Mouse (Mus musculus): ENCODE data around the gene Rora. TPM values are rescaled to one million over a fixed set of nuclear protein-coding genes. Genes with fewer than 3 reads are reported as not detected.

Gene Rora
- polyA plus RNA-seq, 1 experiment from 2014 or later = 9.0 TPM

DNA sequence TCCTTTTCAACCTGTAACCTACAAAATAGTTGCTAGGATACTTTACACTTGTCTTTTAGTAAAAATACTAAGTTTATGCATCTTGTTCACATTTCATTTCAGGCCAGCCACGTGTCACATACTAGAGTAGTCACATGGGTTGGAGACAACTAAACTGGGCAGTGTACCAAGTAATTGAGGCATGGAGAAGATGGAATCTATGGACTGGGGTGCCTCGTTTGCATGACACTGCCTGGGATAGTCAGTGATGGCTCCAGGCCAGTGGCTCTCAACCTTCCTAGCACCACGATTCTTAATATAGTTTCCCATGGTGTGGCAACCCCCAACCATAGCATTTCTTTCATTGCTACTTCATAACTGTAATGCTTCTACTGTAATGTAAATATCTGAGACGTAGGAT is 198.6 kb downstream of the Rora start:
- no peak for TF ChIP-seq CTCF (IDR thresholded peaks at IDR 0.05)
- DNase-seq (ENCODE audit: low read depth, low spot score) (no peak), ATAC-seq (no peak)
- peaks cover 10% of the 10 kb centered on the region for H3K27me3 ChIP-seq
- POLR2A ChIA-PET = no interaction called here
- CTCF ChIA-PET = no interaction called here
- in situ Hi-C loops (cut with MboI; ENCODE audit: low pct_unique_long_range_greater_than_20kb) = no loop called here

DNA sequence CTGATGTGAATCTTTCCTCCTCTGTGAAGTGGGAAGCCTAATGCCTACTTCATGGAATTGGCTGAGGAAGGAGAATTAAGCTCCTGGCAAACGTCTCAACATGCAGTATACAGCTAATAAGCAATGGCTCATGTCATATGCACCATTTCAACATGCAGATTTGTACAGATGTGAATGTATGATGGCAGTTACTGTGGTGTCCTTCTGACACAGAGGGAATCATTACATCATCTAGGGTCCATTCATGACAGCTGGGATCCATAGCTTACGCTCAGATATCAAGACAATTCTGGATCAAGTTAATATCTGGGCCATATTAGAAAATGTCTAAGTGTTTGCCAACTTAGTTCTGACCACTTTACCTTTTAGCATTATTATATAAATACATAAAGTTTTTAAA is 199.3 kb downstream of the Rora start:
- ATAC-seq (no peak), DNase-seq (ENCODE audit: low read depth, low spot score) (no peak)
- in situ Hi-C loops (cut with MboI; ENCODE audit: low pct_unique_long_range_greater_than_20kb) = no loop called here
- peaks cover 17% of the 10 kb centered on the region for H3K27me3 ChIP-seq
- ChIA-PET CTCF (no interaction called here), POLR2A (interaction anchor here (0.7 kb wide), 1 partner anchor 19 kb away, joined by 5 read pairs; no protein-coding TSS in a partner anchor)
- no peak for TF ChIP-seq CTCF (IDR thresholded peaks at IDR 0.05)

GRCm38 (mm10) chr9:68859500-68859899 is 205.9 kb downstream of the Rora start:
- no peak for ATAC-seq
- POLR2A ChIA-PET = no interaction called here
- CTCF ChIA-PET = no interaction called here
- DNase-seq (ENCODE audit: low read depth, low spot score) = no peak
- peaks cover 32% of the 10 kb centered on the region for H3K27me3 ChIP-seq
- TF ChIP-seq CTCF (IDR thresholded peaks at IDR 0.05) = no peak
- in situ Hi-C loops (cut with MboI; ENCODE audit: low pct_unique_long_range_greater_than_20kb) = no loop called here

- CTCF ChIA-PET = interaction anchor here (1.6 kb wide), 1 partner anchor 9 kb away, joined by 7 read pairs; no protein-coding TSS in a partner anchor
- TF ChIP-seq CTCF (IDR thresholded peaks at IDR 0.05) = no peak
- ATAC-seq (no peak), DNase-seq (ENCODE audit: low read depth, low spot score) (no peak)
- in situ Hi-C loops (cut with MboI; ENCODE audit: low pct_unique_long_range_greater_than_20kb) = no loop called here
- POLR2A ChIA-PET = no interaction called here
- H3K27me3 ChIP-seq = peaks cover 18% of the 10 kb centered on the region
These were observed 212.7 kb downstream of the Rora start for GRCm38 (mm10) chr9:68866317-68866716.

DNA sequence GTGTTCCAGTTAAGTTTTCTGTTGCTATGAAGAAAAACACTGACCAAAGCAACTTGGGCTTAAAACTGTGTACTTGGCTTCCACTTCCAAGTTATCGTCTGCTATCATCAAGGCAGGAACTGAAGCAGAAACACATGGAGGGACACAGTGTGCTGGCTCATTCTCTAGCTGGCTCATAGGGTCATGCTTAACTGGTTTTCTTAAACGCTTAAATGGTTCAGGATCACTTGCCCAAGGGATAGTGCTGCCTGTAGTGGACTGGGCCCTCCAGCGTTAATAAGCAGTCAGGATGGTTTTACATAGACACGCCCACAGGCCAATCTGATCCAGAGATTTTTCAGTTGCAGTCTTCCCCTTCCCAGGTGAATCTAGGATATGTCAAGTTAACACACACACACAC is 220.3 kb downstream of the Rora start:
- DNase-seq (ENCODE audit: low read depth, low spot score) (no peak), ATAC-seq (no peak)
- H3K27me3 ChIP-seq = peaks cover 5% of the 10 kb centered on the region
- in situ Hi-C loops (cut with MboI; ENCODE audit: low pct_unique_long_range_greater_than_20kb) = no loop called here
- POLR2A ChIA-PET = no interaction called here
- CTCF ChIA-PET = no interaction called here
- TF ChIP-seq CTCF (IDR thresholded peaks at IDR 0.05) = no peak

- ChIA-PET POLR2A (interaction anchor here (0.8 kb wide), 1 partner anchor 13 kb away, joined by 3 read pairs; no protein-coding TSS in a partner anchor), CTCF (no interaction called here)
- DNase-seq (ENCODE audit: low read depth, low spot score) (no peak), ATAC-seq (no peak)
- TF ChIP-seq CTCF (IDR thresholded peaks at IDR 0.05) = no peak
- H3K27me3 ChIP-seq = no peaks in the 10 kb centered on the region
- in situ Hi-C loops (cut with MboI; ENCODE audit: low pct_unique_long_range_greater_than_20kb) = no loop called here
These were observed 221.0 kb downstream of the Rora start for GRCm38 (mm10) chr9:68874544-68874943.

DNA sequence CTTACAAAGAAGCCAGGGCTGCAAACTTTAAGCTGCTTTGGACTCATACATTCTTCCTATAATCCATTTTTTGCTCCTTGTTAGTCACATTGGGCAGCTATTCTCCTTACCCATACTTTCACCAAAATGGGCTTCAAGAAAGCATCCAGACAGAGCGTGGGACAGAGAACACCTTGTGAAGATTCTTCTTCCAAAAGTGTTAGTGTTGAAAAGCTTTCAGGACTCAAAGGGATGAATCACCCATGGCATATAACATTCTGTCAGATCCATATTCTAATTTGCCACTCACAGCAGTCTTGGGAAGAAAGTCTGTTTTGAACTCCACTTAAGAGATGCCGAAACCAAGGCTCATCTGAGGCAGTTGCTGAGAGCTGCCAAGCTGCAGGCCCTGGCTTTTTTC is 222.2 kb downstream of the Rora start:
- CTCF ChIA-PET = interaction anchor here (1.6 kb wide), 1 partner anchor 9 kb away, joined by 7 read pairs; no protein-coding TSS in a partner anchor
- in situ Hi-C loops (cut with MboI; ENCODE audit: low pct_unique_long_range_greater_than_20kb) = no loop called here
- no peak for TF ChIP-seq CTCF (IDR thresholded peaks at IDR 0.05)

GRCm38 (mm10) chr9:68876289-68876688 is 222.7 kb downstream of the Rora start:
- DNase-seq (ENCODE audit: low read depth, low spot score) = no peak
- no peak for TF ChIP-seq CTCF (IDR thresholded peaks at IDR 0.05)
- CTCF ChIA-PET = interaction anchor here (0.6 to 1.6 kb wide), 2 partner anchors 10 to 909 kb away, joined by 3 to 7 read pairs; no protein-coding TSS in a partner anchor
- in situ Hi-C loops (cut with MboI; ENCODE audit: low pct_unique_long_range_greater_than_20kb) = no loop called here
- no peak for ATAC-seq
- POLR2A ChIA-PET = no interaction called here
- H3K27me3 ChIP-seq = peaks cover 4% of the 10 kb centered on the region

More for the DNA sequence above, 222.2 kb downstream of the Rora start:
- DNase-seq (ENCODE audit: low read depth, low spot score) = no peak
- POLR2A ChIA-PET = no interaction called here
- no peak for ATAC-seq
- H3K27me3 ChIP-seq = no peaks in the 10 kb centered on the region

DNA sequence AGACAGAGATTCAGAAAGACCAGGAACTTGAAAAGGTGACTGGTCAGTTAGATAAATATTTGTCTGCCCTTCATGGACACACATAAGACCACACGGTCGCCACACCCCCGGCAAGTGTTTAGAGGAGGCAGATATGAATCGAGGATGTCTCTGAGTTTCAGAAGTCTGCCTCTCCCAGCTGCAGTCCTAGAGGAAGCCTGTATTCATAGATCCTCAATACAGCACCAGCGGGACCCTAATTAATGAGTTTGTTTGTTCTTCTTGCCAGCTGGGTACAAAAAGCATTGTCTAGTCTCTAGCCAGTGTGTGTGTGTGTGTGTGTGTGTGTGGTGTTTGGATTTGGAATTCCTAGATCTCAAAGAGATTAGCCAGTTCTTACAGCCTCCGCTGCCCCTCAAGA is 228.3 kb downstream of the Rora start:
- ATAC-seq (no peak), DNase-seq (ENCODE audit: low read depth, low spot score) (no peak)
- ChIA-PET POLR2A (no interaction called here), CTCF (no interaction called here)
- no peak for TF ChIP-seq CTCF (IDR thresholded peaks at IDR 0.05)
- in situ Hi-C loops (cut with MboI; ENCODE audit: low pct_unique_long_range_greater_than_20kb) = no loop called here
- peaks cover 15% of the 10 kb centered on the region for H3K27me3 ChIP-seq

DNA sequence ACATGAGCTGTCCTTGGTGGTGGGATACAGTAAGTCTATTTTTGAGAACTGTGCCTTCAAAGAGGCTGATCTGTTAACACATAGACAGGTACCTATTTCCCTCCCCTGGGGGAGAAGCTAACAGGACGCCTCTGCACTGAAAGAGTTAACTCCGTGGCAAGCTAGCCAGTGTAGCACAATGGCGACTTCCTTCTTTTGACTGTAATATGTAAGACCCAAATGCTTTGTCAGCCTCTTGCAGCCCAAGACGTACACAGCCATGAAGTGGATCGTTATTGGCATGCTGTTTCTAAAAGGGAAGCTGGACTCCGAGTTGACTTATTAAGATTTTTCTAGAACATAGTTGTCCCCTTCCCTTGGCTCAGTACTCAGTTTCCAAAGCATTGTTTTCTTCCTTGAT is 229.4 kb downstream of the Rora start:
- in situ Hi-C loops (cut with MboI; ENCODE audit: low pct_unique_long_range_greater_than_20kb) = no loop called here
- ATAC-seq = no peak
- DNase-seq (ENCODE audit: low read depth, low spot score) = no peak
- ChIA-PET CTCF (interaction anchor here (1.3 kb wide), 1 partner anchor 28 kb away, joined by 3 read pairs; no protein-coding TSS in a partner anchor), POLR2A (no interaction called here)
- peaks cover 19% of the 10 kb centered on the region for H3K27me3 ChIP-seq
- TF ChIP-seq CTCF (IDR thresholded peaks at IDR 0.05) = no peak

DNA sequence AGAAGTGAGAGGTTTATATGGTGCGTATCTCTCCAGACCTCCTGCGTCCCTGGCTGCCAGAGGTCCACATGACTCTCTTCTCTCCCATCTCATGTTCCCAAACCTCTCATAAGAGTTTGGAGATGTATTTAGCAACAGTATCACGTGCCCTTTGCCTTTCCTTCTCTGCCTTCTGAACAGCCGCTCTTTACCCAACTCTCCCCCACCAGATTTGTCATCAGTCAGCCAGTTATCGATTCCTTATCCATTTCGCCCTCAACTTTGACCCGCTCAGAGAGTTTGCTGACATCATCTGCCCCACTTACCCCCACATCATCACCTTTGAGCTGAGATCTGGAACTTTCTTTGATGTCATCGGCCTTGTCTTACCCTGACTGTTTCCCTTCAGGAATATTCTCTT is 230.1 kb downstream of the Rora start:
- ATAC-seq (no peak), DNase-seq (ENCODE audit: low read depth, low spot score) (no peak)
- CTCF ChIA-PET = interaction anchor here (1.3 kb wide), 1 partner anchor 29 kb away, joined by 3 read pairs; no protein-coding TSS in a partner anchor
- no peak for TF ChIP-seq CTCF (IDR thresholded peaks at IDR 0.05)
- in situ Hi-C loops (cut with MboI; ENCODE audit: low pct_unique_long_range_greater_than_20kb) = no loop called here
- peaks cover 19% of the 10 kb centered on the region for H3K27me3 ChIP-seq
- POLR2A ChIA-PET = no interaction called here

DNA sequence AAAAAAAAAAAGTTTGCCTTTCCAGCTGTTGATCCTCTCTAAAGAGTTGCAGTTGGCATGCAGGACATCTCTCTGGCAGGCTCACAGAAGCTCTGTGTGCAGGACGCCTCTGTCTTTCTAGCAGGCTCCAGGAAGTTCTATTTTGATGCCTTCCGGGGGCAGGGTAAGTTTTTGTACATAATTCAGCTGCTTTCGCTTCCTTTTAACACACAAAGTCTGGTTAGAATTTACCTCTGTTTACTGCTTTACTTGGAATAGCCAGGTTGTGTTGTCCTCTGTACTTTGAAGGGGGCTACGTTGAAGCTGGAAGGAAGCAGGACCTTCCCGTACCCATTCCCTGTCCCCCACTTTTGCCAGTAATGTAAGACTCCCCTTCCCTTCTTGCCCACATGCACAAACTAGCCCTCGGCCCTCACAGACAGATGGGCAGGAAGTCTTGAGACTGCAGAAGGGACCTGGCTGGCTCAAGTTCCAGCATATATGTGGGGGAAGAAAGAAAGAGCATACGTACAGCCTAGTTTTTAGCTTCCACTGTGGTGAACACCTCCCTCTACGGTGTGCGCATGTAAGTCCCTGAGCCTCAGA is 231.0 kb downstream of the Rora start:
- ChIA-PET CTCF (no interaction called here), POLR2A (no interaction called here)
- in situ Hi-C loops (cut with MboI; ENCODE audit: low pct_unique_long_range_greater_than_20kb) = no loop called here
- no peak for ATAC-seq
- no peak for DNase-seq (ENCODE audit: low read depth, low spot score)
- TF ChIP-seq CTCF (IDR thresholded peaks at IDR 0.05) = no peak
- H3K27me3 ChIP-seq = peaks cover 19% of the 10 kb centered on the region

Data from Patski (cell line).